Mouse (Mus musculus): Measurements from ENCODE around the gene Fam72a.

Fam72a gene

GRCm38 (mm10) chr1:131526371-131527270, 1.1 kb upstream of the Fam72a start:
- DNase-seq (ENCODE audit: low spot score): peak; percentile 54

- no peak for DNase-seq (ENCODE audit: low spot score)
Measured at GRCm38 (mm10) chr1:131528081-131528507, 391 bp downstream of the Fam72a start.

GRCm38 (mm10) chr1:131528561-131529166, 961 bp downstream of the Fam72a start:
- no peak for DNase-seq (ENCODE audit: low spot score)

GRCm38 (mm10) chr1:131539771-131540170, 12.1 kb downstream of the Fam72a start:
- DNase-seq (ENCODE audit: low spot score): no peak

- DNase-seq (ENCODE audit: low spot score): no peak
Measured at GRCm38 (mm10) chr1:131540795-131541194, 13.1 kb downstream of the Fam72a start.

GRCm38 (mm10) chr1:131541431-131541830, 13.7 kb downstream of the Fam72a start:
- DNase-seq (ENCODE audit: low spot score): no peak

GRCm38 (mm10) chr1:131541903-131542302, 14.2 kb downstream of the Fam72a start:
- no peak for DNase-seq (ENCODE audit: low spot score)

GRCm38 (mm10) chr1:131543886-131544565, 16.3 kb downstream of the Fam72a start:
- no peak for DNase-seq (ENCODE audit: low spot score)

GRCm38 (mm10) chr1:131546798-131547690, 19.3 kb downstream of the Fam72a start:
- no peak for DNase-seq (ENCODE audit: low spot score)

- no peak for DNase-seq (ENCODE audit: low spot score)
Measured at GRCm38 (mm10) chr1:131548494-131549365, 21.0 kb downstream of the Fam72a start.

- DNase-seq (ENCODE audit: low spot score): no peak
Measured at GRCm38 (mm10) chr1:131551956-131552355, 24.3 kb downstream of the Fam72a start.

GRCm38 (mm10) chr1:131553428-131553827, 25.7 kb downstream of the Fam72a start:
- DNase-seq (ENCODE audit: low spot score): no peak

GRCm38 (mm10) chr1:131555042-131555812, 27.5 kb downstream of the Fam72a start:
- DNase-seq (ENCODE audit: low spot score): peak; percentile 46

GRCm38 (mm10) chr1:131560500-131560899, 32.8 kb downstream of the Fam72a start:
- no peak for DNase-seq (ENCODE audit: low spot score)

GRCm38 (mm10) chr1:131562081-131562480, 34.4 kb downstream of the Fam72a start:
- DNase-seq (ENCODE audit: low spot score): no peak

- DNase-seq (ENCODE audit: low spot score): peak; percentile 3
Measured at GRCm38 (mm10) chr1:131566056-131566455, 38.4 kb downstream of the Fam72a start.

- DNase-seq (ENCODE audit: low spot score): no peak
Measured at GRCm38 (mm10) chr1:131569721-131570120, 42.0 kb downstream of the Fam72a start.

- no peak for DNase-seq (ENCODE audit: low spot score)
Measured at GRCm38 (mm10) chr1:131570391-131570790, 42.7 kb downstream of the Fam72a start.

GRCm38 (mm10) chr1:131573721-131574120, 46.0 kb downstream of the Fam72a start:
- DNase-seq (ENCODE audit: low spot score): no peak
